8 mouse cellular contexts compared by ENCODE assay signal in genomic region chr5:136084891-136085651, GRCm38 (mm10). TPM values are rescaled to one million over a fixed set of nuclear protein-coding genes. Genes with fewer than 3 reads are reported as not detected.
DNase-seq lines count a peak whose midpoint lies in the region; ATAC-seq lines count a peak whose summit lies in the region.

No protein-coding gene starts in this region.

- peak; percentile 81 for DNase-seq in 3134 (ENCODE audit: extremely low read depth, insufficient read length, low spot score)
- peak; percentile 68 for DNase-seq in ES-CJ7 (ENCODE audit: low read depth, low spot score)
- DNase-seq in cerebellum, postnatal 25 days, result peak; percentile 48 to 65
- DNase-seq in liver, embryonic 11.5 days (ENCODE audit: low spot score), result no peak
- no peak for DNase-seq in layer of hippocampus, adult 18-20 months (ENCODE audit: low spot score in 2 of 2)
- no peak for DNase-seq in right cerebral cortex, postnatal 10 days (ENCODE audit: low spot score in 2 of 2)

- WGBS in heart, embryonic 16.5 days, result 26% methylated on average over 20 of the region's 21 CpGs
- WGBS in liver, embryonic 11.5 days, result 20% methylated on average over 21 of the region's 21 CpGs
- 4% methylated on average over 20 of the region's 21 CpGs for WGBS in neural tube, embryonic 14.5 days

- no peak for ATAC-seq in heart, embryonic 16.5 days (replicated peaks; ENCODE audit: extremely low read depth, insufficient read depth, low FRiP score)
- ATAC-seq in liver, embryonic 11.5 days (replicated peaks; ENCODE audit: low FRiP score), result no peak
- ATAC-seq in neural tube, embryonic 14.5 days (ENCODE audit: low read depth), result peak; percentile 45

- peaks cover 16% of the 10 kb centered on the region for H3K27me3 ChIP-seq in heart, embryonic 16.5 days (ENCODE audit: control insufficient read depth, insufficient read depth, low read length)
- H3K27me3 ChIP-seq in liver, embryonic 11.5 days (replicated peaks; ENCODE audit: control insufficient read depth, insufficient read depth, low read length), result peaks cover 15% of the 10 kb centered on the region
- H3K27me3 ChIP-seq in neural tube, embryonic 14.5 days (ENCODE audit: control insufficient read depth, insufficient read depth, low read length), result no peaks in the 10 kb centered on the region

- H3K9me3 ChIP-seq in heart, embryonic 16.5 days (replicated peaks; ENCODE audit: control insufficient read depth, low read length), result 0 out of 2 replicates have a peak, but pooled peaks cover 2% of the 10 kb centered on the region
- H3K9me3 ChIP-seq in liver, embryonic 11.5 days (ENCODE audit: control insufficient read depth, low read length), result no peaks in the 10 kb centered on the region
- no peaks in the 10 kb centered on the region for H3K9me3 ChIP-seq in neural tube, embryonic 14.5 days (ENCODE audit: control insufficient read depth, low read length)

- peak overlapping the region; percentile 100 for H3K4me2 ChIP-seq in heart, embryonic 16.5 days (ENCODE audit: low read depth, low read length)
- H3K4me2 ChIP-seq in liver, embryonic 11.5 days, result peak overlapping the region; percentile 95
- peak overlapping the region; percentile 71 for H3K4me2 ChIP-seq in neural tube, embryonic 14.5 days (ENCODE audit: low read depth, low read length)

- H3K4me1 ChIP-seq in heart, embryonic 16.5 days (ENCODE audit: control insufficient read depth, insufficient read depth, low read length), result peaks cover 15% of the 10 kb centered on the region
- H3K4me1 ChIP-seq in liver, embryonic 11.5 days (replicated peaks; ENCODE audit: control insufficient read depth, insufficient read depth, low read length), result peaks cover 7% of the 10 kb centered on the region
- peaks cover 9% of the 10 kb centered on the region; the same call in 1 of the 2 replicates for H3K4me1 ChIP-seq in neural tube, embryonic 14.5 days (ENCODE audit: control insufficient read depth, insufficient read depth, low read length)

- no peak overlapping the region for H3K27ac ChIP-seq in heart, embryonic 16.5 days (ENCODE audit: low read length)
- H3K27ac ChIP-seq in liver, embryonic 11.5 days (ENCODE audit: low read depth, low read length), result no peak overlapping the region
- H3K27ac ChIP-seq in neural tube, embryonic 14.5 days (ENCODE audit: low read depth, low read length), result no peak overlapping the region

- H3K4me3 ChIP-seq in heart, embryonic 16.5 days (ENCODE audit: low read length), result peak overlapping the region; percentile 71
- no peak overlapping the region for H3K4me3 ChIP-seq in liver, embryonic 11.5 days (ENCODE audit: low read depth, low read length)
- H3K4me3 ChIP-seq in neural tube, embryonic 14.5 days (ENCODE audit: low read depth, low read length), result peak overlapping the region; percentile 55

- no peaks in the 10 kb centered on the region for H3K36me3 ChIP-seq in heart, embryonic 16.5 days (ENCODE audit: control insufficient read depth, insufficient read depth)
- no peaks in the 10 kb centered on the region for H3K36me3 ChIP-seq in liver, embryonic 11.5 days (ENCODE audit: control insufficient read depth, insufficient read depth, low read length)
- no peaks in the 10 kb centered on the region for H3K36me3 ChIP-seq in neural tube, embryonic 14.5 days (ENCODE audit: control insufficient read depth, insufficient read depth, low read length)

- H3K9ac ChIP-seq in heart, embryonic 16.5 days (ENCODE audit: low read length), result no peak overlapping the region
- H3K9ac ChIP-seq in liver, embryonic 11.5 days (ENCODE audit: low read depth, low read length), result no peak overlapping the region
- H3K9ac ChIP-seq in neural tube, embryonic 14.5 days (replicated peaks; ENCODE audit: low read depth, low read length), result peak overlapping the region; percentile 68; the same call in 1 of the 2 replicates

RNA-seq across cellular contexts. Expression of gene Rasa4, which starts 1.4 kb away (rescaled TPM):
- 2.0 and 2.3 TPM in 2 replicates for polyA plus RNA-seq in heart, embryonic 16.5 days (2015; fragmentation: Nextera tagmentation; extraction: Ambion mirVana)
- polyA plus RNA-seq in liver, embryonic 11.5 days (2014; fragmentation: Nextera tagmentation; extraction: Ambion mirVana), result 1.7 TPM in 2 replicates
- polyA plus RNA-seq in neural tube, embryonic 14.5 days (2014; fragmentation: Nextera tagmentation; extraction: Ambion mirVana), result 15.0 and 19.8 TPM in 2 replicates
- total RNA-seq in layer of hippocampus, adult 18-20 months (2021), result 1 to 10 TPM; 3.3 to 3.8 TPM

RNA-seq across cellular contexts. Expression of gene Upk3bl, which starts 30.8 kb away (rescaled TPM):
- 1.2 and 2.6 TPM in 2 replicates for polyA plus RNA-seq in heart, embryonic 16.5 days (2015; fragmentation: Nextera tagmentation; extraction: Ambion mirVana)
- 0.78 and 0.97 TPM in 2 replicates for polyA plus RNA-seq in liver, embryonic 11.5 days (2014; fragmentation: Nextera tagmentation; extraction: Ambion mirVana)
- not detected in 2 replicates for polyA plus RNA-seq in neural tube, embryonic 14.5 days (2014; fragmentation: Nextera tagmentation; extraction: Ambion mirVana)
- under 1 TPM in 1 of 2 experiments, not detected in 1; 0.52 TPM for total RNA-seq in layer of hippocampus, adult 18-20 months (2021)

RNA-seq across cellular contexts. Expression of gene Polr2j, which starts 31.4 kb away (rescaled TPM):
- polyA plus RNA-seq in heart, embryonic 16.5 days (2015; fragmentation: Nextera tagmentation; extraction: Ambion mirVana), result 139 and 151 TPM in 2 replicates
- polyA plus RNA-seq in liver, embryonic 11.5 days (2014; fragmentation: Nextera tagmentation; extraction: Ambion mirVana), result 253 and 261 TPM in 2 replicates
- polyA plus RNA-seq in neural tube, embryonic 14.5 days (2014; fragmentation: Nextera tagmentation; extraction: Ambion mirVana), result 219 and 251 TPM in 2 replicates
- total RNA-seq in layer of hippocampus, adult 18-20 months (2021), result 10 to 100 TPM; 77.4 to 79.3 TPM

RNA-seq across cellular contexts. Expression of gene Upk3b, which starts 46.8 kb away (rescaled TPM):
- polyA plus RNA-seq in heart, embryonic 16.5 days (2015; fragmentation: Nextera tagmentation; extraction: Ambion mirVana), result 26.7 and 28.7 TPM in 2 replicates
- polyA plus RNA-seq in liver, embryonic 11.5 days (2014; fragmentation: Nextera tagmentation; extraction: Ambion mirVana), result 15.2 and 16.6 TPM in 2 replicates
- not detected in 2 replicates for polyA plus RNA-seq in neural tube, embryonic 14.5 days (2014; fragmentation: Nextera tagmentation; extraction: Ambion mirVana)
- total RNA-seq in layer of hippocampus, adult 18-20 months (2021), result not detected

RNA-seq across cellular contexts. Expression of gene Lrwd1, which starts 50.8 kb away (rescaled TPM):
- 21.7 and 23.6 TPM in 2 replicates for polyA plus RNA-seq in heart, embryonic 16.5 days (2015; fragmentation: Nextera tagmentation; extraction: Ambion mirVana)
- polyA plus RNA-seq in liver, embryonic 11.5 days (2014; fragmentation: Nextera tagmentation; extraction: Ambion mirVana), result 69.0 and 70.3 TPM in 2 replicates
- 17.5 and 20.7 TPM in 2 replicates for polyA plus RNA-seq in neural tube, embryonic 14.5 days (2014; fragmentation: Nextera tagmentation; extraction: Ambion mirVana)
- total RNA-seq in layer of hippocampus, adult 18-20 months (2021), result 10 to 100 TPM; 14.6 to 14.9 TPM

Comparison
In these comparisons a context has a peak if more than half of its experiments do, and no peak if none do; other contexts are left out.
1. DNase-seq: peak in 3134 (single experiment), ES-CJ7 (single experiment) and cerebellum, postnatal 25 days (2 of 2); none in liver, embryonic 11.5 days (single experiment), layer of hippocampus, adult 18-20 months (0 of 2) and right cerebral cortex, postnatal 10 days (0 of 2).
2. Peak in every context shown above with its lines, with median percentiles within 50 percentile points of each other: H3K4me2 ChIP-seq.